Mouse (Mus musculus) CH12.LX (cell line): ENCODE results near the gene Pygm.

Source experiments
- CHD1 ChIP-seq: IDR thresholded peaks from 2 replicates; pipeline ENCODE4 v1.6.1; 2012; ENCODE audit warnings: low read depth, low read length, improper control_type of control experiment, inconsistent platforms
- CTCF ChIP-seq, 2 experiments: IDR thresholded peaks in 1 of 2; conservative IDR thresholded peaks in 1 of 2; 2 replicates each; pipeline ENCODE4 v1.5.1; 2011 to 2012; ENCODE audit warnings: low read depth in 2 of 2, low read length in 2 of 2, improper control_type of control experiment in 1 of 2, inconsistent platforms in 1 of 2, mild to moderate bottlenecking in 1 of 2, moderate library complexity in 1 of 2
- E2F4 ChIP-seq: IDR thresholded peaks from 2 replicates; pipeline ENCODE4 v1.6.1; 2011; ENCODE audit warnings: low read depth, low read length, improper control_type of control experiment; ENCODE audit not compliant: insufficient replicate concordance
- GABPA ChIP-seq: IDR thresholded peaks from 2 replicates; pipeline ENCODE4 v1.6.1; 2012; ENCODE audit warnings: low read depth, low read length, improper control_type of control experiment, inconsistent platforms; ENCODE audit not compliant: insufficient replicate concordance
- KAT2A ChIP-seq: IDR thresholded peaks from 2 replicates; pipeline ENCODE4 v1.6.1; 2012; ENCODE audit warnings: low read length, improper control_type of control experiment, inconsistent platforms; ENCODE audit not compliant: insufficient replicate concordance
- NRF1 ChIP-seq: IDR thresholded peaks from 2 replicates; pipeline ENCODE4 v1.6.1; 2014; ENCODE audit warnings: low read depth, mild to moderate bottlenecking, inconsistent platforms, low read length, improper control_type of control experiment, moderate library complexity
- POLR2AphosphoS2 ChIP-seq: IDR thresholded peaks from 2 replicates; pipeline ENCODE4 v1.6.1; 2011; ENCODE audit warnings: low read depth, low read length, improper control_type of control experiment
- USF1 ChIP-seq: IDR thresholded peaks from 2 replicates; pipeline ENCODE4 v1.6.1; 2014; ENCODE audit warnings: low read depth, mild to moderate bottlenecking, inconsistent platforms, low read length, improper control_type of control experiment

DNA sequence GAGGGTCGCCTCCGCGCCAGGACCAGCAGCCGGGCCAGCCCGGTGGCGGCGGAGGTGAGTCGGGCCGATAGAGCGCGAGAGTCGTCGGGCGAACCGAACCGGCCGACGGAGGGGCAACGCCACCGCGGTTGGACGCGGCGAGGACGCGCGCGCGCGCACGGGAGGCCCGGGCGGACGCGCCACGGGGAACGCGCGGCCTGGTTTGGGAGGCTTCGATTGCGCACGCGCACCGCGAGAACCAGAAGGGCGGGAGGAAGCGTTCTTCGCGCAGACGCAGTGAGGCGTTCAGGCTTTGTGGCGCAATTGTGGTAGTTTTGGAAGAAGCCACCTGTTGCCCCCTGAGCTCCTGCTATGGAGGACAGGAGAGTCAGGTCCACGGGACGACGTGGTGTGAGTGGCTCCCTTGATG lies 19.9 kb upstream of the Pygm start:
- TF ChIP-seq CTCF (conservative IDR thresholded peaks at IDR 0.05 in 1 of 2, IDR thresholded peaks at IDR 0.05 in 1 of 2; ENCODE audit: low read depth in 2 of 2, low read length in 2 of 2) (no peak), USF1 (no peak), GABPA (no peak), KAT2A (no peak), NRF1 (peak; percentile 99), CHD1 (no peak), POLR2AphosphoS2 (no peak), E2F4 (no peak)
